Mouse (Mus musculus) lung, adult 2 months (tissue): ENCODE data around the gene Ptcd1.

Experiments
- CTCF ChIP-seq: fragments of 200-500 bp; IDR thresholded peaks from 2 replicates; pipeline ENCODE4 v1.5.1; 2011; ENCODE audit warnings: mild to moderate bottlenecking, low read length, control low read depth; ENCODE audit not compliant: insufficient read depth
- POLR2A ChIP-seq: fragments of 200-500 bp; IDR thresholded peaks from 2 replicates; pipeline ENCODE4 v1.6.1; 2011; ENCODE audit warnings: low read depth, mild to moderate bottlenecking, control low read depth, low read length, borderline replicate concordance; ENCODE audit errors: extremely low read depth

GRCm38 (mm10) chr5:145152690-145153089, 14.2 kb downstream of the Ptcd1 start:
- TF ChIP-seq POLR2A = no peak
- TF ChIP-seq CTCF = no peak
